Mouse (Mus musculus): ENCODE data around the gene Sema3b.

DNA sequence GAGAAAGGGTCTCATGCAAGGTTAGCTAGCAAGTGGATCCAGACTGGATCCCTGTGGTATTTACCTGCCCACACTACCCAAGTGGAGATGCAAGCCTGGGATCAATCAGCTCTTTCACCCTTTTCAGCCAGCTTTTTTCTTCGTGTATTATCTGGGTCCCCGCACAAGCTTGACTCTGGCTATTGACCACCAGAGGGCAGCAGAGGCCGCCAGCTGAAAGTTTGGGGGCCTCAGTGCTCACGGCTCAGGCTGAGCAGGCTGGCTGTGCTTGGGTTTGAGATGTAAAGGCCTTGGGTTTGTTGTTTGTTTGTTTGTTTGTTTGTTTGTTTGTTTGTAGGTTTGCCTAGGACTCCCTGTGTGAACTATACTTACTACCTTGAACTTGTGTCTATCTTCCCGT is 36.5 kb upstream of the Sema3b start:
- TF ChIP-seq CTCF (IDR thresholded peaks at IDR 0.05; ENCODE audit: low read depth): peak; percentile 99
- no peak for TF ChIP-seq EP300 (IDR thresholded peaks at IDR 0.05; ENCODE audit: low read depth)

Data from liver, embryonic 14.5 days (tissue).